Mouse (Mus musculus): ENCODE data around the gene AI413582. TPM values are rescaled to one million over a fixed set of nuclear protein-coding genes. Genes with fewer than 3 reads are reported as not detected.

The AI413582 gene
- polyA plus RNA-seq, 1 experiment from 2014 or later: 20.7 TPM

GRCm38 (mm10) chr17:27576056-27576455 is 10.5 kb upstream of the AI413582 start:
- H3K4me3 ChIP-seq: no peak overlapping the region
- peaks cover 71% of the 10 kb centered on the region for H3K36me3 ChIP-seq
- ATAC-seq (ENCODE audit: low FRiP score, low read depth): no peak
- no peak overlapping the region for H3K27ac ChIP-seq (replicated peaks)
- H3K27me3 ChIP-seq: no peaks in the 10 kb centered on the region
- WGBS: 94% methylated on average over 7 of the region's 7 CpGs
- H3K4me2 ChIP-seq (replicated peaks): no peak overlapping the region
- no peak overlapping the region for H3K9ac ChIP-seq (replicated peaks)
- H3K9me3 ChIP-seq: no peaks in the 10 kb centered on the region
- no peaks in the 10 kb centered on the region for H3K4me1 ChIP-seq

GRCm38 (mm10) chr17:27575116-27575776 is 9.7 kb upstream of the AI413582 start:
- ATAC-seq (ENCODE audit: low FRiP score, low read depth): no peak
- Histone ChIP-seq H3K27ac (replicated peaks) (no peak overlapping the region), H3K4me3 (no peak overlapping the region), H3K4me2 (replicated peaks) (no peak overlapping the region), H3K9me3 (no peaks in the 10 kb centered on the region), H3K36me3 (peaks cover 63% of the 10 kb centered on the region), H3K27me3 (no peaks in the 10 kb centered on the region), H3K9ac (replicated peaks) (no peak overlapping the region), H3K4me1 (no peaks in the 10 kb centered on the region)
- 89% methylated on average over 10 of the region's 10 CpGs for WGBS

GRCm38 (mm10) chr17:27574470-27575115 is 9.0 kb upstream of the AI413582 start:
- 91% methylated on average over 14 of the region's 16 CpGs for WGBS
- no peaks in the 10 kb centered on the region for H3K27me3 ChIP-seq
- no peak overlapping the region for H3K4me3 ChIP-seq
- H3K4me1 ChIP-seq: no peaks in the 10 kb centered on the region
- peaks cover 56% of the 10 kb centered on the region for H3K36me3 ChIP-seq
- no peak overlapping the region for H3K9ac ChIP-seq (replicated peaks)
- H3K9me3 ChIP-seq: no peaks in the 10 kb centered on the region
- no peak overlapping the region for H3K4me2 ChIP-seq (replicated peaks)
- ATAC-seq (ENCODE audit: low FRiP score, low read depth): no peak
- no peak overlapping the region for H3K27ac ChIP-seq (replicated peaks)

- no peaks in the 10 kb centered on the region for H3K4me1 ChIP-seq
- H3K4me3 ChIP-seq: no peak overlapping the region
- H3K27me3 ChIP-seq: no peaks in the 10 kb centered on the region
- H3K9me3 ChIP-seq: no peaks in the 10 kb centered on the region
- H3K4me2 ChIP-seq (replicated peaks): no peak overlapping the region
- H3K27ac ChIP-seq (replicated peaks): no peak overlapping the region
- no peak for ATAC-seq (ENCODE audit: low FRiP score, low read depth)
- no peak overlapping the region for H3K9ac ChIP-seq (replicated peaks)
- 86% methylated on average over 10 of the region's 10 CpGs for WGBS
- H3K36me3 ChIP-seq: peaks cover 49% of the 10 kb centered on the region
Observed at GRCm38 (mm10) chr17:27573772-27574320, 8.3 kb upstream of the AI413582 start.

- ATAC-seq (ENCODE audit: low FRiP score, low read depth): no peak
- H3K27me3 ChIP-seq: no peaks in the 10 kb centered on the region; the same call in 1 of the 2 replicates
- no peak overlapping the region for H3K4me2 ChIP-seq (replicated peaks)
- no peak overlapping the region for H3K9ac ChIP-seq (replicated peaks)
- H3K9me3 ChIP-seq: no peaks in the 10 kb centered on the region
- H3K36me3 ChIP-seq: peaks cover 31% of the 10 kb centered on the region
- 79% methylated on average over 8 of the region's 8 CpGs for WGBS
- no peak overlapping the region for H3K27ac ChIP-seq (replicated peaks)
- H3K4me1 ChIP-seq: peaks cover 6% of the 10 kb centered on the region
- no peak overlapping the region for H3K4me3 ChIP-seq
Observed at GRCm38 (mm10) chr17:27571315-27571714, 5.8 kb upstream of the AI413582 start.

GRCm38 (mm10) chr17:27568228-27568627 is 2.7 kb upstream of the AI413582 start:
- 91% methylated on average over 5 of the region's 5 CpGs for WGBS

GRCm38 (mm10) chr17:27565942-27566267 is 349 bp upstream of the AI413582 start:
- Histone ChIP-seq H3K4me2 (replicated peaks) (peak overlapping the region; percentile 91), H3K36me3 (peaks cover 15% of the 10 kb centered on the region), H3K27ac (replicated peaks) (0 out of 2 replicates have a peak overlapping the region, but pooled peaks have one; percentile 11), H3K9me3 (no peaks in the 10 kb centered on the region), H3K9ac (replicated peaks) (peak overlapping the region; percentile 67), H3K4me3 (peak overlapping the region; percentile 63), H3K4me1 (peaks cover 32% of the 10 kb centered on the region), H3K27me3 (no peaks in the 10 kb centered on the region; the same call in 1 of the 2 replicates)
- WGBS: 0% methylated on average over 12 of the region's 13 CpGs
- ATAC-seq (ENCODE audit: low FRiP score, low read depth): no peak; the same call in 1 of the 2 replicates

More at GRCm38 (mm10) chr17:27568228-27568627, 2.7 kb upstream of the AI413582 start:
- no peak for ATAC-seq (ENCODE audit: low FRiP score, low read depth)
- Histone ChIP-seq H3K4me3 (no peak overlapping the region), H3K9ac (replicated peaks) (no peak overlapping the region), H3K4me1 (peaks cover 27% of the 10 kb centered on the region), H3K27ac (replicated peaks) (no peak overlapping the region), H3K27me3 (no peaks in the 10 kb centered on the region; the same call in 1 of the 2 replicates), H3K9me3 (no peaks in the 10 kb centered on the region), H3K4me2 (replicated peaks) (no peak overlapping the region), H3K36me3 (peaks cover 15% of the 10 kb centered on the region)

- Histone ChIP-seq H3K27ac (replicated peaks) (peak overlapping the region; percentile 27), H3K9ac (replicated peaks) (peak overlapping the region; percentile 67), H3K36me3 (peaks cover 17% of the 10 kb centered on the region), H3K27me3 (no peaks in the 10 kb centered on the region; the same call in 1 of the 2 replicates), H3K4me1 (peaks cover 36% of the 10 kb centered on the region), H3K4me3 (peak overlapping the region; percentile 63), H3K4me2 (replicated peaks) (peak overlapping the region; percentile 91), H3K9me3 (no peaks in the 10 kb centered on the region)
- no peak for ATAC-seq (ENCODE audit: low FRiP score, low read depth)
- 11% methylated on average over 20 of the region's 20 CpGs for WGBS
Observed at GRCm38 (mm10) chr17:27564391-27565162, 979 bp downstream of the AI413582 start.

GRCm38 (mm10) chr17:27563771-27564244 is 1.7 kb downstream of the AI413582 start:
- no peak for ATAC-seq (ENCODE audit: low FRiP score, low read depth)
- Histone ChIP-seq H3K9me3 (no peaks in the 10 kb centered on the region), H3K4me2 (replicated peaks) (no peak overlapping the region), H3K36me3 (peaks cover 17% of the 10 kb centered on the region), H3K27ac (replicated peaks) (no peak overlapping the region), H3K4me3 (no peak overlapping the region), H3K27me3 (no peaks in the 10 kb centered on the region; the same call in 1 of the 2 replicates), H3K4me1 (peaks cover 42% of the 10 kb centered on the region), H3K9ac (replicated peaks) (no peak overlapping the region)
- 49% methylated on average over 7 of the region's 7 CpGs for WGBS

GRCm38 (mm10) chr17:27561809-27562526 is 3.6 kb downstream of the AI413582 start:
- no peaks in the 10 kb centered on the region; the same call in 1 of the 2 replicates for H3K27me3 ChIP-seq
- H3K4me2 ChIP-seq (replicated peaks): no peak overlapping the region
- 43% methylated on average over 10 of the region's 11 CpGs for WGBS
- no peak overlapping the region for H3K4me3 ChIP-seq
- H3K36me3 ChIP-seq: peaks cover 17% of the 10 kb centered on the region
- no peak overlapping the region for H3K9ac ChIP-seq (replicated peaks)
- no peaks in the 10 kb centered on the region for H3K9me3 ChIP-seq
- peaks cover 58% of the 10 kb centered on the region for H3K4me1 ChIP-seq
- ATAC-seq (ENCODE audit: low FRiP score, low read depth): no peak
- H3K27ac ChIP-seq (replicated peaks): no peak overlapping the region

GRCm38 (mm10) chr17:27560926-27561480 is 4.6 kb downstream of the AI413582 start:
- Histone ChIP-seq H3K4me3 (no peak overlapping the region), H3K36me3 (peaks cover 17% of the 10 kb centered on the region), H3K27me3 (no peaks in the 10 kb centered on the region), H3K27ac (replicated peaks) (no peak overlapping the region), H3K4me1 (peaks cover 51% of the 10 kb centered on the region), H3K4me2 (replicated peaks) (no peak overlapping the region), H3K9me3 (no peaks in the 10 kb centered on the region), H3K9ac (replicated peaks) (no peak overlapping the region)
- 91% methylated on average over 13 of the region's 13 CpGs for WGBS
- no peak for ATAC-seq (ENCODE audit: low FRiP score, low read depth)

Data from midbrain, embryonic 12.5 days (tissue).